Mouse (Mus musculus) kidney, adult 8-10 months (tissue): Measurements from ENCODE around the gene Fam76b.

Source experiments
- DNase-seq, 2 experiments: peaks; one replicate each; pipeline ENCODE4 v3.0.0; 2022

Gene Fam76b

GRCm38 (mm10) chr9:13871631-13872030, 44.1 kb downstream of the Fam76b start:
- DNase-seq: no peak

GRCm38 (mm10) chr9:13874359-13874758, 46.8 kb downstream of the Fam76b start:
- no peak for DNase-seq

DNA sequence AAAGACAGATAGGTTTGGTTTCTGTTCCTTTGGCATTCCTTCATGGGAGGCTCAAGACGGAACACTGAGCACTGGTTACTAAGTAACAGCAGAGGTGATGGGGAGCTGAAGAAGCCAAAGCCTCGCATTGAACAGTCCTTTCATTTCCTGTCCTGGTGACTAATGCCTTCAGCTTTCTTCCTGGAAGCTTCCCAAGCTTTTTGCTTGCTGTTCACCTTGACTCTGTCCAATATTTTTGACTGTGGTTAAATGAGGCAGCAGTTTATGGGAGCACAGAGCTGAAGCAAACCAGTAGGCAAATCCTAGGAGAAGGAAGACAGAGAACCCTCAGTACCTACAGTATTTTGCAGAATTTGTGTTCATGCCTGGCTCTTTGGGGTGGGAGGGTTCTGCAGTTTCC, 47.8 kb downstream of the Fam76b start:
- no peak for DNase-seq

DNA sequence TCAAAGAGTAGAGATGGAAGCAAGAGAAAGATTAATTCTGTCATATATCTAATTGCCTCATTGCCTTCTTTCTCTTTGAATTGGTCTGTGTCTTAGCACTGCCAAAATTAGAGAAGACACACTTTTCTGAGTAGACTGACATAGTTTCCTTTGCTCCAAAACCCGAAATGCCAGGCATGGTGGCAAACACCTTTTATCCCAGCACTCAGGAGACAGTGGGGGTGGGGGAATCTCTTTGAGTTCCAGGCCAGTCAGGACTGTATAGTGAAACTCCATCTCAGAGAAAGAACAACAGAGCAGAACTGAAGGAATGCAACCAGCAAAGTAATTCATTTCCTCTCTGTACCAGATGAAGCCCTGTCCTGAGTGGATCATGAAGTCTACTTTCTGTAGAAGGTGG, 53.2 kb downstream of the Fam76b start:
- no peak for DNase-seq

- DNase-seq: no peak
Observed at GRCm38 (mm10) chr9:13882478-13882877, 55.0 kb downstream of the Fam76b start.

DNA sequence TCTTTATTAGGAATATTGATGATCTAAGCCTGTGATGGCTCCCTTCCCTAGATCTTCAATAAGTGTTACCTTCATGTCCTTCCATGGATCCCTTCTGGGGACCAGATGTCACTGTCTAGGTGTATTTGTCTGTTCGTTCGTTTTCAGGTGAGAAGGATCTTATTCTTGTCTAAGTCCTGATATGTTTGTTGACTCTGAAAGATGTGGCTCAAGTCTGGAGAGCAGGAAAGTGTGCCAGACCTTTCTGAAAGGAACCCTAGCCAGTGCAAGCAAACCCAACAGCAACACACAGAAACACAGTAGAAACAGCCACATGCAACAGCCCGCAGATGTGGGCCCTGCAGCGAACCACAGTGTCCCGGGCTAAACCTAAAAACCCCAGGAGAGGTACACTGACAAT, 61.5 kb downstream of the Fam76b start:
- no peak for DNase-seq

- peak; percentile 58 to 81 for DNase-seq
Observed at GRCm38 (mm10) chr9:13889657-13890056, 62.1 kb downstream of the Fam76b start.

- DNase-seq: no peak
Observed at GRCm38 (mm10) chr9:13890171-13890570, 62.7 kb downstream of the Fam76b start.

DNA sequence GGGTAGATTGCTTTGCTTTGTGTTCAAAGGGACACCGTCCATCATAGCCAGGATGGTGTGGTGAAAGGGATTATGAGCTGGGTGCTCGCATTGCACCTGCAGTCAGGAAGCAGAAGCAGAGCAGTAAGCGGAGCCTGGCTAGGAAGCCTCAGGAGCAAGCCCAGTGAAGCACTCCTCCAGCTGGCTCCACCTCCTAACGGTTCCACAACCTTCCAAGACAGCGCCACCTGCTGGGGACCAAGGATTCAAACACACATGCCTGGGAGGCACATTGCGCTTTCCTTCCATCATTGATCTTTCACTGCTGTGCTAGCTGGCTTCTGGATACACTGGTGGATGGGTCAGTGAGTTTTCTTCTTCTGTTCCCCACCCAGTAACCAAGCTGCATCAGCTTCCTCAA, 64.4 kb downstream of the Fam76b start:
- DNase-seq: no peak

DNA sequence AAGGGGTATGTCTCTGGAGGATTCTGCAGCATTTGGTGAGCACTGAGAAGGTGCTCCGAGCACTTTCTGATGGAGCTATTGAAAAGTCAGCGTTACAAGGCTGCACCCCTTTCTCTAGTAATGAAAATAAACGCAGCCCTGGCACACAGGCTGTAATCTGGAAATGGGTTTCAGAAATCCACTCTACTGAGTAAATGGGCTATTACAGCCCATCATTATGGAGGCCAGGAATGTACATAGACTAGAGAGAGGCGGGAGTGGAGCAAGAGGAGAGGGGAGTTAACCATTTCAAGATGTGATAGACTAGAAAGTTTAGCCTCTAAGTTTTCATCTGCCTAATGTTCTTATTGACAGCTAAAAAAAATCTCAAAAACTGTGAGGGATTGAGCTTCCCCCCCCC, 65.5 kb downstream of the Fam76b start:
- no peak for DNase-seq

- no peak for DNase-seq
Observed at GRCm38 (mm10) chr9:13894491-13894890, 67.0 kb downstream of the Fam76b start.

DNA sequence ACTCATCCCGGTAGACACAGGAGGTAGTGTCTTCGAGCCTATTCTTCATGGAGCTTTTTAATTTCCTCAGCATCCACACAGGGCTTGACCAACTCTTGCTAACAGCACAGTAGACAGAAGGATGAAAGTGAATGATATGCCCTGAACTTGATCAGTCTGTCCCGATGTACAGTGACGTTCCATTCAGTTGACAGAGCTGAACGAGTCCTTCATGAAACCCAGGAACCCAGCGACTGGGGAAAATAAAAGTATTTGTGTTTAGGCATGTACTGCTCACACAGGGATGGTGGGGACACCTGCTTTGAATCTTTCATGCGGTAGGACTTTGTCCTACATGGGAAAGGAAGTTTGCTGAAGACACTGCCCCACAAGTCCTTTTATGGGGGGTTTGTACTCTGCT, 67.4 kb downstream of the Fam76b start:
- DNase-seq: no peak

DNA sequence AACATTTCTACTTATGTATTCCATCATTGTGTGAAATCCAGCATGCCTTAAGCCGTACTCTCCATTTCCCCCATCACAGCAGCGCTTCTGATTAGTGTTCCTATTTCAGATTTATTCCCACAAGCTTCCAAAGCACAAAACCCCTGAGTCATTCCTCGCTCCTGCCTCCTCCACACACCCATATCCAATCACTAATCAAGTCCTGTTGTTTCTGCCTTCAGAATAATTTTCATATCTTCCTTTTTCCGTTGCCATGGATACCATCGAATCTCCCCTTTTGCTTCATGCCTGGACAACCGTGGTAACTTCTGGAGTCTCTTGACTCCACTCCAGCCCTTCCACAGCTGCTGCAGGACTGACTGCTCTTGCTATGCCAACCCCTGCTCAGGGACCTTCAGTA, 68.5 kb downstream of the Fam76b start:
- no peak for DNase-seq

DNA sequence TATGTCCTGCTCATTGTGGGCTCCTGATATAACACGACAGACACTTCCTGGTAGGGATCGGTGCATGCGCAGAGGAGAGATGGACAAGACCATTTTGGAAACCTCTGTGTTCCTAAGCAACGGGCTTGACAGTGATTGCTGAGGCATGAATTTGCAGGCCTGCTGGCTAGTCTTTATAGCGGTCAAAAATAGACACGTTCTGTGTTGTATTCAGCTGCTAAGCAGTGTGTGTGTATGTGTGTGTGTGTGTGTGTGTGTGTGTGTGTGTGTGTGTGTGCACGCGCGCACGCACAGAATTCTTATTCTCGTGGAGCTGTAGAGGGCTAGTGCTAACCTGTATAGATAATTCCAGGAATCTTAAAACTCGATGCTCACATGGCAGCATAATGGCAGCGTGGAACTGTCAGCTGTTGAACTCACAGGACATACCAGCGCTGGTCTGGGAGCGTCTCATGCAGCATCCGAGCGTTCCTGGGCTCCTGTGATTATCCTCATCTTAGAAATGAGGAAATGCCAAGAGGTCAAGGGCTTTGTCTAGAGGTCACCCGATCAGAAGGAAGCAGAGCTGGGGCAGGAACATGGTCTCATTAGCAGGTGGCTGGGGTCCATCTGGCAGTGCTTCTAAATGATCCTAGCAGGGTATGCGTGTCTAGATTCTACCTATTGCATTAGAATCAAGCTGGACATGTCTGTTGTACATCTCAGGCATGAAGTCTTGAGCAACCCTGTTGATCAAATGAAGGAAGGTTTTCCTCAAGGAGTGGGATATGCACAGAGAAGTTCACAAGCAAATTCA, 71.2 kb downstream of the Fam76b start:
- DNase-seq: no peak

- no peak for DNase-seq
Observed at GRCm38 (mm10) chr9:13902030-13902429, 74.5 kb downstream of the Fam76b start.

GRCm38 (mm10) chr9:13904091-13904779, 76.7 kb downstream of the Fam76b start:
- DNase-seq: no peak
